Mouse (Mus musculus) left cerebral cortex, adult 2 months (tissue): ENCODE data around the gene Rundc3a. TPM values are rescaled to one million over a fixed set of nuclear protein-coding genes. Genes with fewer than 3 reads are reported as not detected.
A peak's percentile ranks its signal among the peaks of the same experiment; 100 is the strongest.

ENCODE experiments used
- DNase-seq, 2 experiments: peaks; one replicate each; pipeline ENCODE4 v3.0.0; 2021 to 2022; ENCODE audit warnings: low spot score in 2 of 2, mixed read lengths in 1 of 2; ENCODE audit errors: extremely low spot score in 1 of 2
- H3K27ac ChIP-seq: fragments of 200-600 bp; 2 replicates; pipeline ENCODE4 v1.8.1; 2022
- H3K4me3 ChIP-seq: fragments of 200-600 bp; 2 replicates; pipeline ENCODE4 v1.8.1; 2022
- CTCF ChIP-seq: fragments of 200-600 bp; IDR thresholded peaks from 2 replicates; pipeline ENCODE4 v1.8.1; 2022; ENCODE audit warnings: antibody characterized with exemption, mild to moderate bottlenecking, moderate library complexity
- intact Hi-C: fragments of 180-260 bp; cut with DNase I; formaldehyde crosslinking; loops from one replicate; pipeline ENCODE4 v1.15.1; 2025
- microRNA-seq, 2 experiments: library from miRNA; unstranded; fragments of <30 nt; microRNA quantifications; one replicate each; pipeline ENCODE4 v1.2.0; 2021
- total RNA-seq, 2 experiments: library from RNA; stranded (reverse); gene quantifications; 2 replicates each; pipeline ENCODE4 v1.2.3; 2021

The Rundc3a gene
- total RNA-seq, 2 experiments from 2014 or later: 505 to 522 TPM

- TF ChIP-seq CTCF: no peak
- intact Hi-C loops: no loop called here
- no peak overlapping the region for H3K27ac ChIP-seq
- no peak overlapping the region for H3K4me3 ChIP-seq
- no peak for DNase-seq
Observed at GRCm38 (mm10) chr11:102443740-102444139, 50.5 kb downstream of the Rundc3a start.

- H3K27ac ChIP-seq: no peak overlapping the region
- no peak overlapping the region for H3K4me3 ChIP-seq
- intact Hi-C loops: no loop called here
- no peak for DNase-seq
- TF ChIP-seq CTCF: no peak
Observed at GRCm38 (mm10) chr11:102444321-102444720, 51.1 kb downstream of the Rundc3a start.

- no peak for DNase-seq
- intact Hi-C loops: no loop called here
- no peak for TF ChIP-seq CTCF
- H3K4me3 ChIP-seq: no peak overlapping the region
- no peak overlapping the region for H3K27ac ChIP-seq
Observed at GRCm38 (mm10) chr11:102444781-102445180, 51.6 kb downstream of the Rundc3a start.

- H3K4me3 ChIP-seq: peak overlapping the region; percentile 91
- peak in 1 of 2 experiments; percentile 42 for DNase-seq
- peak overlapping the region; percentile 97 for H3K27ac ChIP-seq
- intact Hi-C loops: no loop called here
- no peak for TF ChIP-seq CTCF
Observed at GRCm38 (mm10) chr11:102445264-102445890, 52.2 kb downstream of the Rundc3a start.

- intact Hi-C loops: no loop called here
- peak overlapping the region; percentile 91 for H3K4me3 ChIP-seq
- peak overlapping the region; percentile 97 for H3K27ac ChIP-seq
- DNase-seq: peak; percentile 41 to 47
- TF ChIP-seq CTCF: no peak
Observed at GRCm38 (mm10) chr11:102445891-102446361, 52.7 kb downstream of the Rundc3a start.

GRCm38 (mm10) chr11:102446581-102447461 is 53.6 kb downstream of the Rundc3a start:
- peak; percentile 42 to 43 for DNase-seq
- intact Hi-C loops: no loop called here
- TF ChIP-seq CTCF: no peak

GRCm38 (mm10) chr11:102447497-102447896 is 54.3 kb downstream of the Rundc3a start, which contains the start of gene Fam171a2:
Gene Fam171a2, minus strand, starts transcription at chr11:102447682.
- Histone ChIP-seq H3K27ac (peak within 1 kb of the TSS; percentile 97), H3K4me3 (peak within 1 kb of the TSS; percentile 91)
- intact Hi-C loops: no loop called here
- peak; percentile 91 for TF ChIP-seq CTCF
- DNase-seq: peak; percentile 83 to 89

More at GRCm38 (mm10) chr11:102446581-102447461, 53.6 kb downstream of the Rundc3a start:
- peak overlapping the region; percentile 91 for H3K4me3 ChIP-seq
- peak overlapping the region; percentile 97 for H3K27ac ChIP-seq

GRCm38 (mm10) chr11:102448327-102448726 is 55.1 kb downstream of the Rundc3a start:
- TF ChIP-seq CTCF: no peak
- intact Hi-C loops: no loop called here
- peak; percentile 46 to 48 for DNase-seq
- peak overlapping the region; percentile 91 for H3K27ac ChIP-seq
- peak overlapping the region; percentile 31 for H3K4me3 ChIP-seq

- peak overlapping the region; percentile 91 for H3K27ac ChIP-seq
- intact Hi-C loops: no loop called here
- no peak for DNase-seq
- TF ChIP-seq CTCF: no peak
- H3K4me3 ChIP-seq: no peak overlapping the region
Observed at GRCm38 (mm10) chr11:102449043-102450008, 56.1 kb downstream of the Rundc3a start.

Small RNA genes within 50 kb of the gene (microRNA-seq; reads per million reads assigned to microRNA genes)
- gene Mir6930: 0 to 0.73 reads per million in 2 experiments

Other genes starting within 250 kb of the Rundc3a start
- gene Nags, start 247.9 kb upstream of the Rundc3a start, total RNA-seq: under 1 TPM in 1 of 2 experiments, not detected in 1; 0.11 TPM
- 10 to 100 TPM; 20.8 to 23.0 TPM for gene Tmem101, start 237.0 kb upstream of the Rundc3a start, total RNA-seq
- 10 to 100 TPM; 55.2 to 58.9 TPM for gene Lsm12, start 208.1 kb upstream of the Rundc3a start, total RNA-seq
- 10 to 100 TPM; 62.9 to 69.8 TPM for gene G6pc3, start 203.8 kb upstream of the Rundc3a start, total RNA-seq
- 100 to 1,000 TPM; 286 to 315 TPM for gene Hdac5, start 163.2 kb upstream of the Rundc3a start, total RNA-seq
- gene BC030867, start 144.5 kb upstream of the Rundc3a start, total RNA-seq: 1 to 10 TPM; 1.0 to 2.0 TPM
- 1 to 10 TPM; 1.2 to 1.4 TPM for gene Asb16, start 124.7 kb upstream of the Rundc3a start, total RNA-seq
- 10 to 100 TPM; 66.6 to 74.4 TPM for gene Tmub2, start 108.5 kb upstream of the Rundc3a start, total RNA-seq
- 100 to 1,000 TPM; 236 to 242 TPM for gene Atxn7l3, start 96.8 kb upstream of the Rundc3a start, total RNA-seq
- gene Ubtf, start 73.7 kb upstream of the Rundc3a start, total RNA-seq: 100 to 1,000 TPM; 131 to 141 TPM
- under 1 TPM; 0.16 to 0.43 TPM for gene Slc4a1, start 27.2 kb upstream of the Rundc3a start, total RNA-seq
- gene Slc25a39, start 14.5 kb downstream of the Rundc3a start, total RNA-seq: 10 to 100 TPM; 65.7 to 68.6 TPM
- gene Grn, start 36.9 kb downstream of the Rundc3a start, total RNA-seq: 10 to 100 TPM; 58.1 to 66.2 TPM
- 100 to 1,000 TPM; 117 to 123 TPM for gene Fam171a2, start 54.3 kb downstream of the Rundc3a start, total RNA-seq
- gene Itga2b, start 76.7 kb downstream of the Rundc3a start, total RNA-seq: 1 to 10 TPM; 2.5 to 4.1 TPM
- gene Gpatch8, start 163.0 kb downstream of the Rundc3a start, total RNA-seq: 10 to 100 TPM; 57.1 to 60.5 TPM
- gene Gm11627, start 186.1 kb downstream of the Rundc3a start, total RNA-seq: 1 to 10 TPM; 4.8 to 5.0 TPM
- 10 to 100 TPM; 10.9 to 11.7 TPM for gene Fzd2, start 211.0 kb downstream of the Rundc3a start, total RNA-seq